Mouse (Mus musculus) ovary, adult 18-20 months (tissue): ENCODE measurements around the gene Fkbp3.
A peak's percentile ranks its signal among the peaks of the same experiment; 100 is the strongest.
"Not testable (repeated sequence)": the region's sequence is repeated elsewhere in the genome, so short reads cannot be mapped to it uniquely, and the experiment has no call there.

Experiments used
- DNase-seq: peaks from one replicate; pipeline ENCODE4 v3.0.0; 2022; ENCODE audit warnings: low spot score, mixed read lengths

Gene Fkbp3

GRCm38 (mm10) chr12:65073611-65074178, at the start of gene Fkbp3:
Gene Fkbp3 (minus strand): TSS chr12:65074007.
- peak; percentile 95 for DNase-seq

- DNase-seq: no peak
Measured at GRCm38 (mm10) chr12:65119451-65119850, 45.6 kb upstream of the Fkbp3 start.

GRCm38 (mm10) chr12:65118968-65119367, 45.2 kb upstream of the Fkbp3 start:
- DNase-seq: no peak

- not testable (repeated sequence) for DNase-seq
Measured at GRCm38 (mm10) chr12:65114978-65115377, 41.2 kb upstream of the Fkbp3 start.

GRCm38 (mm10) chr12:65113925-65114324, 40.1 kb upstream of the Fkbp3 start:
- DNase-seq: no peak

GRCm38 (mm10) chr12:65112811-65113210, 39.0 kb upstream of the Fkbp3 start:
- DNase-seq: no peak

- DNase-seq: no peak
Measured at GRCm38 (mm10) chr12:65111503-65111902, 37.7 kb upstream of the Fkbp3 start.

GRCm38 (mm10) chr12:65108746-65109145, 34.9 kb upstream of the Fkbp3 start:
- no peak for DNase-seq

GRCm38 (mm10) chr12:65076906-65077305, 3.1 kb upstream of the Fkbp3 start:
- no peak for DNase-seq

- DNase-seq: no peak
Measured at GRCm38 (mm10) chr12:65075733-65076310, 2.0 kb upstream of the Fkbp3 start.

GRCm38 (mm10) chr12:65075085-65075732, 1.4 kb upstream of the Fkbp3 start, which contains the start of gene Fancm:
Gene Fancm (plus strand): TSS chr12:65075603.
- DNase-seq: peak; percentile 84

GRCm38 (mm10) chr12:65074651-65075050, 844 bp upstream of the Fkbp3 start:
- DNase-seq: no peak

GRCm38 (mm10) chr12:65072911-65073610, 746 bp downstream of the Fkbp3 start:
- no peak for DNase-seq

- DNase-seq: no peak
Measured at GRCm38 (mm10) chr12:65068409-65068808, 5.4 kb downstream of the Fkbp3 start.

GRCm38 (mm10) chr12:65066234-65066633, 7.6 kb downstream of the Fkbp3 start:
- no peak for DNase-seq

GRCm38 (mm10) chr12:65065241-65065640, 8.6 kb downstream of the Fkbp3 start:
- DNase-seq: no peak

GRCm38 (mm10) chr12:65061082-65061481, 12.7 kb downstream of the Fkbp3 start:
- no peak for DNase-seq

- DNase-seq: no peak
Measured at GRCm38 (mm10) chr12:65058203-65058602, 15.6 kb downstream of the Fkbp3 start.

- no peak for DNase-seq
Measured at GRCm38 (mm10) chr12:65048799-65049198, 25.0 kb downstream of the Fkbp3 start.

- no peak for DNase-seq
Measured at GRCm38 (mm10) chr12:65037546-65037937, 36.3 kb downstream of the Fkbp3 start.

- no peak for DNase-seq
Measured at GRCm38 (mm10) chr12:65036892-65037545, 36.8 kb downstream of the Fkbp3 start.

GRCm38 (mm10) chr12:65036190-65036870, 37.5 kb downstream of the Fkbp3 start, which contains the start of gene Prpf39:
Gene Prpf39 (plus strand): TSS chr12:65036333.
- DNase-seq: peak; percentile 82
